Mouse (Mus musculus) activated CD4-positive, CD25-positive, alpha-beta regulatory T cell, adult 4 months (primary cell): Measurements from ENCODE around the gene Nck2. TPM values are rescaled to one million over a fixed set of nuclear protein-coding genes. Genes with fewer than 3 reads are reported as not detected.
"Not testable (repeated sequence)": the region's sequence is repeated elsewhere in the genome, so short reads cannot be mapped to it uniquely, and the experiment has no call there.

Experiments
- ATAC-seq: one replicate; pipeline ENCODE4 v1.8.0; 2017
- polyA plus RNA-seq, 2 experiments: library from polyadenylated mRNA; unstranded; fragments of 100-300 nt; shearing (Covaris generic); gene quantifications; one replicate each; pipeline ENCODE4 v1.2.1; 2017

Nck2 gene
- polyA plus RNA-seq, 2 experiments from 2014 or later = 18.5 to 24.0 TPM

DNA sequence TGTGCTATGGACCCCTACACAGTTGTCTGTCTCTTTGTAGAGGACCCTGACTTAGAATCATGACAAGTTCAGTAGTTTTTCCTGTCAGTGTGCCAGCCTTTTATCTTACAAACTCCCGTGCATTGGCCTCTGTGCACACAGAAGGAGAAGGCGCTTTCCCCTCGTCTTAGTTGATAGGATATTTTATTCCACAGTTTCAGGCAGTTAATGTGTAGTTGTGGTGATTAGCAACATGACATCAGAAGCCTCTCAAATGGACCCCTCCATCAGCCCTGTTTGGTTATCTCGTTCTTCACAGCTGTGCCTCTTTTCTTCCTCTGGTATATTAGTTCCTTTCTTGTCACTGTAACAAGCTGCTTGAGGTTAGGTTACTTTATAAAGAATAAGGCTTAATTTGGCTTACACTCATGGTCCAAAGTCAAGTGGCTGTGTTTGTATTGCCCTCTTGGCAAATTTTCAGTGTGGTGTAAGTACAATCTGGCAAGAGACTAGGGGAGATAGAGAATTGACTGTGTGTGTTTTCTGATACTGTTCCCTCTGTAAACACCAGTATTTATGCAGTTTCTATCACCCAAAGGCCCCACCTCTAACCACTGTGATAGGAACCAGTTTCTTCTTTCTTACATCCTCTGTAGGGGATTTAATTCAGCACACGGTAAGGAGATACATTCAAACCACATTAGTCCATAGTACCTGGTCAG lies 89.8 kb downstream of the Nck2 start:
- ATAC-seq = peak; percentile 6

DNA sequence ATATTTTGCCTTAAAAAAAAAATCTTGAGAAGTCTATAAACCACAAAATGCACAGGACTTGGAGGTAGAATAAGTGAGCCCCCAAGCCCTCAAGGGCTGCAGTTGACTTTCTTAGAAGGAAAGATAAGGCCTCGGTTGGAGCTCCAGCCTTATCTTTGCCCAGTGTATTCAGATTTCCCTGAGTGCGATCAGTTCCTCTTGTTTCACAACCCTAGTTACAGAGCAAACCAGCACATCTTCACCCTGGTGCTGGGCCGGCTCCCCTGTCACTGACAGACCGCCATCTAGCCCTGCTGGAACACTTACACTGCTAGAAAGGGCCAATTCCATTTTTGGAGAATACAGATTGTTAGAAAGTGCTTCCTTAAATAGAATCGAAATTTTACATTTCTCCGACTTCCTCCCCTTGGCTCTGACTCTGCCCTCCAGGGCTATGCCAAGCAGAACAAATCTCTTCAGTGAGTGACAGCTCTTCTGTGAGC lies 91.2 kb downstream of the Nck2 start:
- ATAC-seq = no peak

DNA sequence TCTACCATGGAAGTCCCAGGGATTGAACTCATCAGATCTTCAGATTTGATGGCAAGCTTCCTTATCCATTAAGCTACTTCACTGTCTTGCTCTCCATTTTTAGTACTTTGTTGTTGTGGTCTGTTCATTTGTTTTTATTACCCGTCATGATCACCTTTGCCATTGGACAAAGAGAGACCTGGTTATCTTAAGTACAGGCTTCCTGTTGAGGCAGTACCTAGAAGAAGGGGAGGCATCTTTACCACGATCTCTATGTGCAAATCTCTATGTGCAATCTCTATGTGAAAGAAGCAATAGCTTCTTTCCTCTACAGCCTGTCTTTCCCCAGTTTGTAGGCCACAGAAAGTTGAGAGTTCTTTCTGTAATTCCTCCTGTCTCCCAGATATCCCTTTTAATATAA lies 91.9 kb downstream of the Nck2 start:
- peak; percentile 22 for ATAC-seq

DNA sequence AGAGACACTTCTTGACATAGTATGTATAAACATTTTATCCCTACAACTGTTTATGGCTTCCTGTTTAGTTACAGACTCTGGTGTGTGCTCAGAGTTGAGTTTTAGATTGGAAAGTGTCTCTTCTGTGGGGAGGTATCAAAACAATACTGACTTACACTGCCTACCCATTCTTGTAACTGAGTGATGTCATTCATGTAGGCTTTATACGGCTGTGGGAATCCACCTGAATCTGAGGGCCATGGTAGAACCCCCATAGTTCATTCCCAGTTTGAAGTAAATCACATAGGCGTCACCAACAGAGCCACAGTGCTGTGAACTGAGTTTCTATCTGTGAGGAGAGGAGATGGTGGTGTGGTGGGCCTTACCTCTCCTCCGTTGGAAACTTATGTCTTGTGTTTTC lies 92.6 kb downstream of the Nck2 start:
- ATAC-seq = peak; percentile 44

DNA sequence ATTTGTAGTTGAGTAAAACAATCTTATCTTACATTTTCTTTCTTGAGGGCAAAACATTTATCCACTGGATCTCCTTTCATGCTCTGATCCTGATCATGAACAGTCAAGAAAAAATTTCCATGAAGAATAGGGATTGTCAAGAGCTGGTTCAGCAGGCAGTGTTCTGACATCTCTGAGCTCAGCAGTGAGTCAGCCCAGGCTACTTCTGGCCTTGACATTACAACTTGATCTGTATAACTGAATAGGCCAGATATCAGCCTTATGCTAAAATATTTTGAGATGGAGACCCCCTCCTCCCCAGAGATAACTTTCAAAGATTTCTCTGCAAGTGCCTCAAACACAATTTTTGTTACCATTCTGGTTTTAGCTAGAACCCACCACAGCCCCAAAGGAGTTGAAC lies 93.1 kb downstream of the Nck2 start:
- no peak for ATAC-seq

DNA sequence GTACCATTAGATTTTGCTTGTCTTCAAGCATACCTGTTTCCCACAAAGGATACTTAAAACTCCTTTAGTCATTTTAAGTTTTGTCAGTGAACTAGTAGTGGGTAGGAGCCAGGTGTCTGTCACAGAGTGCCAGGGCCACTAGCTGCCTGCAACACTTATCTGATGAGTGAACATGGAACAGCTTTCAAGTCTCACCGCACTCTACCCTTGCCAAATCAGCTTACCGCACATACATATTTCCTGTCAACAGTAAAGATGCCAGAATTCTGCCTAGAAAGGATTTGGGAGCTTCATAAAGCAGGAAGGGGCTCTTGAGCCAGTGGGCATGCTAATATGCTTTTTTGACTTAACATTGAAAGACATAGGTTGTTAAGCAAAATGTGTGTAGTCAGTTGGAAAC lies 94.3 kb downstream of the Nck2 start:
- peak; percentile 12 for ATAC-seq

DNA sequence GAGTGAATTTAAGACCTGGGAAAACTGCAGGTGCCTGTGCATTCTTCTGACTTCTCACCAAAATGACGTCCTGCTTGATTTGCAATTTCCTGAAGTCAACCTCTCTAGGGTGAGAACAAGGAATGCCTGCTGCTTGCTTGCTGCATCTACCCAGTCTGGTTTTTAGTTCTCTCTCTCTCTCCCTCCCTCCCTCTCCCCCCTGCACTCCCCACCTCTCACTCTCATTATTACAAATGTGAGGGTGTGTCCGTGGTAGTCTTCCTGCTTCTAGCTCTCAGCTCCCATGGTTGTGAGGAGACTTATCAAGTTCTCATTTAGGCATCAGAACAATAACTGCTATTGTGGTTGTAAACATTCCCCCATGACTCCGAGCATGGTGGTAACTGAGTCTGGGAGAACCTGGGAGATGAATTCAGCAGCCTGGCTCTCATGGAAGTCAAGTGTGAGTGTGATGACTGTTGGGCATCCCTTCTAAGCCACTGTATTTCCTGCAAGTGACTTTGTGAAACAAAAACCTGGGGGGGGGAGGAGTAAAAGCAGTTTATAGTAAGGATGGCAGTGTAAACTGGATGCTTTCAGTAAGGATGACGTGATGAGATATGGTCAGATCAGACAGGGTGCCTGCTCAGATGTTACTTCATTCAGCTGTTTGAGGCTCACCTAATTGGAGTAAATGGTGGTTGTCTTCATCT lies 95.5 kb downstream of the Nck2 start:
- ATAC-seq = peak; percentile 21

DNA sequence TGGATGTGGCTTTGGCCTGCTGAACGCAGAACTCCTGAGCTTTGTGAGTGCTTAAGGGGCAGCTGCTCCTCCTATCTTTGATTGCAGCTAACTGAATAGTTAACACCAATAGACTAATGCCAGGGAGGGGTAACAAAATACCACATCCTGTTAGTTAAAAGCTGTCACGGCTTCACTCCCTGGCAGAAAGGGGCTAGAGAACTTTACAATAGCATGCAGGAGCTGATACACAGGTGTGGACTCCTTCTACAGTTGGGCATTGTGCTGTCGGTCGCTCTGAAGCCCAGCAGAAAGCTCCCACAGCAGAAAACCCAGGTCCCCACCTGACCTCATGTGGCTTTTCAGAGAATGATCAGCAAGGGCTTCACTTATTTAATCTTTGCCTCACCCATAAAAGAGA lies 98.0 kb downstream of the Nck2 start:
- ATAC-seq = peak; percentile 71

DNA sequence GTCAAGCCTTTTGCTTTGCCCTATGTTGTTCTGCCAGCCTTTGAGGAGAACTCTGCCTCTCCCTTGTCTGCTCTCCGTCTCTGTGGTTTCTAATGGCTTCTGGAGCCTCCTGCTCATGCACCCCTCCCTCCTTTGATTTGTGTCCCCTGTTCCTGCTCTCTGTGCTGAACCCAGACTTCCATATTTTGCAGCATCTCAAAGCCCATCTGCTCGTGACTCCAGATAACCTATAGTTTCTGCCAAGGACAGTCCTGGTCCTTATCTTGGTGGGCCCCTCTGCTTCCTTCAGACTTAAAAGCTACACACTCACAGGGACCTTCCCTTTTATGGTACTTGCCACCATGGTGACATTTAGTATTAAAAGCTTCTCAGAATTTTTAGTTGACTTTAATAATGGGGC lies 103.3 kb downstream of the Nck2 start:
- no peak for ATAC-seq

DNA sequence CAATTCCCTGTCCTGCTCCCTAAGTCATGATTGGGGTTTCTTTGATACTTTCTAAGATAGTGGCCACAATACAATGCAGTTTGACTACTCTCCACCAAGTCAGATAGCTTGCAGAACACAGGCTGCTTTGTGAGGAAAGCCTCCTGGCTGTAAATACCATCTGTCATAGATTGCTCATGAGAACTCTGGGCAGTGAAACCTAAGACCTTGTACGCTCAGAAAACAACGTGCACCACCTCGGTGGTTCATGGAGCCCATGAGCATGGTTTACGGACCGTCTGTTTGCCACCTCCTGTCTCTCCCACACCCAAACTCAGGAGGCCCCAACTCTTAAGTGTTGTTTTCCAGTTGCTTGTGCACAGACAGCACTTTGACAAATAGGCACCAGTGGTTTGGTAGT lies 104.4 kb downstream of the Nck2 start:
- no peak for ATAC-seq

DNA sequence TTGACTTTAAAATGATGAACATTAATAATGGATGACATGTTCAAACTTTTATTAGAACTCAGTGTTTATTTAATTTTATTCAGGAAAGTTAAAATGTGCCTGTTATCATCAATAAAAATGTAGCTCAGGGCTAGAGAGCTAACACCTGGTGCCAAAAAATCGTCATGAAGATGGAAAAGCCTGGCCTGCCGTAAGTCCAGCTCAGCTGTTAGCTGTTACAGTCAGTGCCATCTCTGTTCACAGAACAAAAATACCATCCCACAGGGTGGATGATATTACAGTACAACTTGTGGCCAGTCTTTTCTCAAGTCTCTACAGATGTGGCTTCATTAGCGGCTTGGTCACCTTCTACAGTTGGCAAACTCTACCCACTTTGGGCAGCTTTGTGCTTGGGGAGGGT lies 106.1 kb downstream of the Nck2 start:
- ATAC-seq = no peak

DNA sequence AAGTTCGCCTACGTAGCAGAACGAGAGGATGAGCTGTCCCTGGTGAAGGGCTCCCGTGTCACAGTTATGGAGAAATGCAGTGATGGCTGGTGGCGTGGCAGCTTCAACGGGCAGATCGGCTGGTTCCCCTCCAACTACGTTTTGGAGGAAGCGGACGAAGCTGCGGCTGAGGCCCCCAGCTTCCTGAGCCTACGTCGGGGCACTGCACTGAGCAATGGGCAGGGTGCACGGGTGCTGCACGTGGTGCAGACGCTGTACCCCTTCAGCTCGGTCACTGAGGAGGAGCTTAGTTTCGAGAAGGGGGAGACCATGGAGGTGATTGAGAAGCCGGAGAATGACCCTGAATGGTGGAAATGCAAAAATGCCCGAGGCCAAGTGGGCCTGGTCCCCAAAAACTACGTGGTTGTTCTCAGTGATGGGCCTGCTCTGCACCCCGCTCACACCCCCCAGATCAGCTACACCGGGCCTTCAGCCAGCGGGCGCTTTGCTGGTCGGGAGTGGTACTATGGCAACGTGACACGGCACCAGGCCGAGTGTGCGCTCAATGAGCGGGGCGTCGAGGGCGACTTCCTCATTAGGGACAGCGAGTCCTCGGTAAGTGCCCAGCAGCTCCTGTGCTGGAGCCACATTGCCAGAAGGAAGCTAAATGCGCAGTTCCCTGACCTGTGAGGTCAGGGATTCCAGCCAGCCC lies 109.8 kb downstream of the Nck2 start:
- ATAC-seq = not testable (repeated sequence)

DNA sequence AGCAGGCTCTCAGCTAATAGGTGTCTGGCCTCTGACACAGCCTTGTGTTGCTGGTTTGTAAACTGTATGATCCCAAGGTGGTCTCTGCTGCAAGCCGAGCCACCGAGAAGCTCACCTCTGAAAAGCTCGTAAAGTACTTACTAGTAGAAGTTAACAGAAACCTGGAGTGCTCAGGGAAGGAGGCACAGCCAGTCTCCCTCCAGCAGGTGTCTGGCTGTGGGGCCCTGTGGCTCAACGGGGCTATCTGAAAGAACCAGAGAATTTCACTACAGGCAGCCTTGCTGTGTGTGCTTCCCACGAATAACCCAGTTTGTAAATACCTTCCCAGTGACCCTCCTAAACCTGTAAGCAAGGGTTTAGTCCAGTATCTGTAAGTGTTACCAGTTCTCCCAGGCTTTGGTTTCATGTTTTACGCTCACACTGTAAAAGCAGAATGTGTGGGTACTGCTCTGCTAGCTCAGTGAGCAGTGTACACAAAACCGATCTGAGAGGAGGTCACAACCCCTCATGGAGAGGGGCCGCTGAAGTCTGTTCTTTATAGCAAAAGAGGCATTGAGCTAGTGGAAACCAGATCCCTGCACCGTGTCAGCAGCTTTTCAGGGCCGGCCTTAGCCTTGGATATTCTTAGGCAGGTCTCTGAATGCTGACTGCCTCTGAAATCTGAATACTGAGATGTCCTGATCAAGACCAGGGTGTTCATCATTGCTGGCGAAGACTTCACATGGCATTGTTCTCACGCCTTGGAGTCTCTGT lies 111.0 kb downstream of the Nck2 start:
- no peak for ATAC-seq

DNA sequence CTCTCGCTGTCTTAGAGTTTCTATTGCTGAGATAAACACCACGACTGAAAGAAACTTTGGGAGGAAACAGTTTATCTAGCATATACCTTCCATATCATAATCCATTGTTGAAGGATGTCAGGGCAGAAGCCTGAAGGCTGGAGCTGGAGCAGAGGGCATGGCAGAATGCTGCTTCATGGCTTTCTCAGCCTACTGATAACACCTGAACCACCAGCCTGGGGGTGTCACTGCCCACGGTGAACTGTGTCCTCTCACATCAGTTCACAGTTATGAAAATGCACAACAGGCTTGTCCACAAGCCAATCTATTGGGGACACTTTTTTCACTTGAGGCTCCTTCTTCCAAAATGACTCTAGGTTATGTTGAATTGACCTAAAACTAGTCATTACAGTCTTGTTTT lies 114.0 kb downstream of the Nck2 start:
- ATAC-seq = no peak

DNA sequence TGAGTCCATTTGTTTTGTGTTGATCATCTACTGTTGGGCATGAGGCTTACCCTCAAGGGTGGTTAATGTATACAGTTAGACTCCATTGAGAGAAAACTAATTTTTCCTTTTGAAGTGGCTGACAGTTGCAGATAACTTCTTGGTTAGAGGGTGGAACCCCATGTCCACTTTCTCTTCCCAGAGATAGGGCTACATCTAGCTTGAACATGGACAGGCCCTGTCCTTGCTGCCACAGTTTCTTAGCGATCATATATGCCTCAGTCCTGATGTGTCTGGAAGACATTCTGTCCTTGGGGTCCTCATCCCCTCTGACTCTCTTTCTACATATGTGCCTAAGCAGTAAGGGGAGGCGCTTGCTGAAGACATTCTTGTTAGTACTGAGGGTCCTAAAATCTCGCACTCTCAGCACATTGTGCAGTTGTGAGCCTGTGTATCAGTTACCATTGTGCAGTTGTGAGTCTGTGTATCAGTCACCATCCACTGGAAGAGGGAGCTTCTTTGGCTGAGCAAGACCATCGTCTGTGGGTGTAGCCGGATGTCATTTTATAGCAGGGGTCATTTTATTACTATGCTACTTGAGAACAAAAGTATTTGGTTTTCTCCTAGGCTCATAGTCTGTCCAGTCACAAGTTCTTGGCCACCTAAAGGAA lies 114.8 kb downstream of the Nck2 start:
- no peak for ATAC-seq

DNA sequence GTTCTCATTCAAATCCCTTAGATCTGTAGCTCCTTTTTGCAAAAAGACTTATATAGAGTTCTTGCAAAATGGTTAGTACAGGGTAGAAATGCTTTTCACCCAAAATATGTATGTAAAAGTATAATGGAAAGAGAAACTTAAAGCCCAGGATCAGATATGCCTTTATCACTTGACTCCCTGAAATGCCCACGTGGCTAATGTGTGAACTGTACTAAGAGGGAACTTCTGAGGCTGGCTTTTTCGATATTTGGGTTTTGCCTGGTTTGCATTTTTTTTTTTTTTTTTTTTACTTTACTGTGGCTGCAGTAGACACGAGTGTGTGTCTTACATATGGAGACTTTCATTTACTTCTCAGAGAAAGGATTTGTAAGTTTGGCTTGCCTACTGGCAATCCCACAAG lies 116.7 kb downstream of the Nck2 start:
- ATAC-seq = peak; percentile 12

DNA sequence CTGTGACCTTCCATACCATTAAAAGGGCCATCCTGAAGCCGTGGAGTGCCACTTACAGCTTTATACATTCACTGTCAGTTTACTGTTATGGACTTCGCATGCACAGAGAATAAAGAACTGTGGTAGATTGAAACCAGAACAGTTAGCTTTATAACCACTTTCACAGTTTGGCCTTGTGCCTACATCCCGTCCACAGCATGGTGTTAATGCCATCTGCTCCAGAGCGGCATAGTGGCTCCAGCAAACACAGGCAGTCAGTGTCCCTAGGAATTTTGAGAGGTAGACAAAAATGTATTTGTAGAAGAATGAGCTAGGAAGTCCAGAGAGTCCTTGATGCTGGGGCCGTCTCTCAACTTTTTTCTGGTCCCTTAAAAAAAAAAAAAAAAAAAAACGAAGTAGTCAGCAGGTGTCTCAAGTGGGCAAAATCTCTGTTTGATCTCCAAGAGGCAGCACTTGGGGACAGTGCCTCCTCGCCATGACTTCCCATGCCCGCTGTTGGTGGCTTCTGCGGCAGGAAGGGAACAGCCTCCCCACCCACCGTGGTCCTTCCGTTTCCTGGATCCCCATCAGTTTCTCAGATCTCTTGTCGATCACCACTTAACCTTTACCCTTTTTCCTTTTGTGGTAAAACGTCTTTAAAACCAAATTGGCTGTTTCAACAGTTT lies 117.8 kb downstream of the Nck2 start:
- peak; percentile 77 for ATAC-seq

DNA sequence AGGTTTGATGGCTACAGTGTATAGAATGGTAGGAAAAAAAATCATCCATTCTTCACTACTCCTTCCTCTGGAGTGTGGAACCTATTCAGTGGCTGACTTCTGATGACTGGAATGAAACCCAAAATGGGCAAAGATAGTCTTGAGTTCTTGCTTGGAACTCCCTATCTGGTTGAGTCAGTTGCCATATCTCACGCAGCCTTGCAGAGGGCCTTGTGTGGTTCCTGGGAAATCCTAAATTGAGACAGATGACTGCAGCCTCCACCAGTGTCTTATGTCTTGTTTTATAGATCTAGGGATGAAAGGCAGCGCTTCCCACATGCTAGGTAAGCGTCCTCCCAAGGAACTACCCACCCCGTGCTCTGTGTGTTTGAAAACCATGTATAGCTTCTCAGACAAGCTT lies 120.9 kb downstream of the Nck2 start:
- no peak for ATAC-seq

DNA sequence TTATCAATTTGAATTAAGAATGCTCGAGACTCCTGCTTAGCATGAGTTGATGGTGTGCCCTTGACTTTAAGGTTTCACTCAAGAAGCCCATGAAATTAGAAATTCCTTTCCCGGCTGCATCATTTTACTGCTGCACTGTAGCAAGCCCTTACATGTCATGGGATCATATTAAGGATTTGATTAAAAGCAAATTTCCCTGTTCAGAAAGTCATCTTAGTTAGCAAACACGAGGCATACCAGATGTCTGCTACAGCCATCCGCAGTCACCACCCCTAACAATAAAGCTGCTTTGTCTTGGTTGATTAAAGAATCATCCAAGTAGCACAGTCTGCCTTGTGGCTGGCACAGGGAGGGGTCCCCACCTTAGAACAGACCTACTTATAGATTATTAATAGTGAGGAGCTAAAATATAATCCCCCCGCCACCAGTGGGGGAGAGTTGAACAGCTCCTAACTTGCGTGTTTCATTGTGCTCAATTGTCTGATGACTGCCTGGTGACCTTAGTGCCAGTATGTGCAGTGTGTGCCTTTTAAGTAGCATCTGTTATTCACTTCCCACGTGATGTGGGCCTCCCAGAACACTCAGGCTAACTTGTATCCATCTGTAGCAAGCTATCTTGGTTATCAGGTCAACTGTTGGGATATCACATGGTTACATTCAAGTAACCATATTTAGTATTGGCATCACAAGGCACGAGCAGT lies 122.4 kb downstream of the Nck2 start:
- no peak for ATAC-seq

DNA sequence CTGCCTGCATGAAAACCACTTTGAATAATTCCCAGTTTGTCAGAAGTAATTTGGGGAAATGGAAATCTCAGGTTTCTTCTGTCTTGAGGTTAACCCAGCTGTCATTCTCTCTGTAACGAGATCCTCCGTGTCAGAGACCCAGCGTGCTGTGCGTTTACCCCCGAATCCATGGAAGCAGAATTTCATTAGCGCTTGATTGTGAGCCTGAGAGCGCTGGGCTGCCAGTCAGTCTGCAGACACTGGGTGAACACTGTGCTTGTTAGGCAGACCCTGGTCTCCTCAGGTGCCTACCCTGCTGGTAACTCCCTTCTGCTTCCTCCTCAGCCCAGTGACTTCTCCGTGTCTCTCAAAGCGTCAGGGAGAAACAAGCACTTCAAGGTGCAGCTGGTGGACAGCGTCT lies 124.4 kb downstream of the Nck2 start:
- ATAC-seq = no peak

DNA sequence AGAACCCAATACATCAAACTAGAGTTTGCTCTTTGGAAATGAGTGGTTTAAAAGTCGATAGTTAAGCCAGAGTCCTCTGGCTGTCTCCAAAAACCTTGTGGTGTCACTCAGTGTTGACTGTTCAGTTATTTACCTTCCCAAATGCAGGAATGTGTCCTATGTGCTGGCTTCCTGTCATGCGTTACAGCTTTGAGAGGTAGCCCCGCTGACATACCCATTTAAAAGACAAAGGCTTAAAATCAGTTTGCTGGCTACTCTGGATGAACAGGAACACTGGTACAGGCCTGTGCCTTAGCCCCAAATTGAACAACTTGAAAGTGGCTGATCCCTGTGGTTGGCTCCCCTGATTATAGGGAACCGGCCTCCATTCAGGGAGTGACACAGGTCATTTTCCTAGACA lies 126.7 kb downstream of the Nck2 start:
- no peak for ATAC-seq
